Mouse (Mus musculus) lung, postnatal 10 days (tissue): ENCODE data around the gene B4galt3.
A peak's percentile ranks its signal among the peaks of the same experiment; 100 is the strongest.
"Not testable (repeated sequence)": the region's sequence is repeated elsewhere in the genome, so short reads cannot be mapped to it uniquely, and the experiment has no call there.

Experiments used
- DNase-seq: peaks from one replicate; pipeline ENCODE4 v3.0.0; 2021

Gene B4galt3

DNA sequence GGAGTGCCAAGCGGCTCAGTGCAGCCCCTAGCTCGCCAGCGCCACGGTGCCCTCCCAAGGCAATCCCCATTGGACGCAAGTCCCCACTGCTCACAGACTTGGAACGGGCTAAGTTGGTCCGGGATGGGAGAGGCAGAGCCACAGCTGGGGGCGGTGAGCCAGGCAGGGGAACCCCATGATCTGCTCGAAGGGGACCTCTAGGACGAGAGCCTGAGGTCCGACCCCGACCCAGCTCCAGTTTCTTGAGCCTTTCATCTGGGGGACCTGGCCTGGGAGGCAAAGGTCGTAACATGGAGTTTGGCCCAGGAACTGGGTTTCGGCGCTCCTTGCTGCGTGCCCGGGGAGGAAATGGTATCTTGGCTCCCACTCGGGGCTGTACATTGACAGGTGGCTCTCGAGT, 16.4 kb downstream of the B4galt3 start:
- no peak for DNase-seq

- peak; percentile 96 for DNase-seq
Measured at GRCm38 (mm10) chr1:171287136-171288081, 17.3 kb downstream of the B4galt3 start, which contains the start of gene Usp21. Usp21 (minus strand) TSS chr1:171287991.

GRCm38 (mm10) chr1:171288328-171288727, 18.2 kb downstream of the B4galt3 start:
- no peak for DNase-seq

GRCm38 (mm10) chr1:171293351-171293750, 23.2 kb downstream of the B4galt3 start:
- DNase-seq: no peak

- no peak for DNase-seq
Measured at GRCm38 (mm10) chr1:171293906-171294297, 23.8 kb downstream of the B4galt3 start.

- DNase-seq: peak; percentile 90
Measured at GRCm38 (mm10) chr1:171294298-171295062, 24.4 kb downstream of the B4galt3 start, which contains the start of gene Ufc1. Ufc1 (minus strand) TSS chr1:171295024.

DNA sequence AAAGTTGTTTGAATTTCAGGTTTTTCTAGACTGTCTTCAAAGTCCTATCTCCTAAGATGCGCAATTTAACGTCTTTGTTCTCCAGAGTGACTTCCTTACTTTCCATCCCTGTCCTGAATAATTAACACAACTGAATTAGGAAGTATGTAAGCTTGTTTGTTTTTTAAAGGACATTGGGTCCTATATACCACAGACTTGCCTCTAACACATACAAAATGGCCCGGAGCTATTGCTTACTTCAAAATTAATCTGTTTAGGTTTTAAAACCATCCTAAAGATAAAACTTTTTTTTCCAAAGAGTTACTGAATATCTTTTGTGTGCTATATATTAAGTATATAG, 24.9 kb downstream of the B4galt3 start:
- DNase-seq: no peak

DNA sequence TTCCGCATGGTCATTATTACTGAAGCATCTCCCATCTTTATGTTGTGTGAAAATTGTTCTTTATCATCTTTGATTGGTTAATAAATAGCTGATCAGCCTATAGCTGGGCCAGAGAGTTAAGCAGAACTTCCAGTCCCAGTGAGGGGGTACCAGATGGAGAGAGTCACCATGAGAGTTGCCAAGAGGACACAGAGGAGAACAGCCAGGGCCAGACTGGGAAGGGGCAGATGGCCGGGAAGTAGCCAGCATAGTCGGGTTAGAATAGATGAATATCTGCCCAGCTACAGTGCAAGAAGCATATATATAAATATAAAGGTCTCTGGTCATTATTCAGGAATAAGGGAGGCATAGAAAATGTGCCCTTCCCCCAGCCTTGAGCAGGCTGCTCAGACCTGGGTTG, 28.1 kb downstream of the B4galt3 start:
- no peak for DNase-seq

- not testable (repeated sequence) for DNase-seq
Measured at GRCm38 (mm10) chr1:171306157-171306556, 36.0 kb downstream of the B4galt3 start.

DNA sequence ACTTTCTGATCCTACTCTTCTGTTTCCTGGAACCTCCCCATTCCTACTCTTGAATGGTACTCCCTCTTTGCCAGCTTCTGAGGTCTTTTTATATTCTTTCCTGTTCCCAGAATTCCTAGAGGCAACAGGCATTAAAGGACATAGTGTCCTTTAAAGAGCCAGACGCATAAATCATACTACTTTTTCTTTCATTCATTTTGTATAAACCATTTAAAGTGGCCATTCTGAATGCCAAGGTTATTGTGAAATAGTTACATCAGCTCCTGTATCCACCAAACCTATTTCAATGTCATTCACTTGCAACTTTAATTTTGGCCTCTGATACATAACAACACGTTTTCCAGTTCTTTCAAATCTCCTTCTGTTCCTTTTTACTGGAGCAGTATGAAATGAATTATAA, 39.2 kb downstream of the B4galt3 start:
- DNase-seq: no peak

DNA sequence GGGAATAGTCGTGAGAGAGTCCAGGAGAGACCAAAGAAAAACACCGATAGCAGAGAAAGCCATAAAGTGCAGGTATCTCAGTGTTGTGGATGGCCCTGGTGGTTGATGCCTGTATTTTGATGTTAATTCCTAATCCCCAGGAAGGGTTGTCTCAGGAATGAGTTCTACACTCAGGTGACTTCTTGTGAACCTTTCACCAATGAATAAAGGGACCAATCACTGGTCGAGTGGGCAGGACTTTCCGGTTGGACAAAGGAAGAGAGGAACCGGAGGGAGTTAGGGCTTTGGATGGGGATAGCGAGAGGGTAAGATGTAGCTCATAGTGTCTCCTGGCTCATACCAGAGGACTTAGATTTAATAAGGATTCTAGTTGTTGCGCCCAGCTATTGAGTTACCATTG, 49.6 kb downstream of the B4galt3 start:
- no peak for DNase-seq

- no peak for DNase-seq
Measured at GRCm38 (mm10) chr1:171320151-171320550, 50.0 kb downstream of the B4galt3 start.

GRCm38 (mm10) chr1:171321415-171321814, 51.3 kb downstream of the B4galt3 start:
- peak; percentile 51 for DNase-seq

DNA sequence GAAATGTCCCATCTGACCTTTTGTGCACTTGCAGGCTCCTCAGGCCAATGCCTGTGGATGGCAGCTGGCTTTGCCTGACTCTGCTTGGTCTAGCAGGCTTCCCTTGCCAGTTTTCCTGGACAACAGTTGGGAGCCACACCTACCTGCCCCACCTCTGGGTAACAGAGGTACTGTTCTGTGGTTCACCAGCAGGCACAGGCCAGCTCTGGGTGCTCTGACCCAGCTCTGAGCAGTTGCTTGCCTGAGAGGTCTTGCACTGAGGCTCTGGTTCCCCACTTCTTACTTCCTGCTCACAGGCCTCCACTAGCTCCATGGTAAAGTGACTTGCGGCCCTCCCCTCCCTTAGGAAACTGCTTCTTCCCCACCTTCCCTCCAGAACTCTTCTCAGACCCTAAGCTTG, 51.9 kb downstream of the B4galt3 start:
- DNase-seq: no peak

DNA sequence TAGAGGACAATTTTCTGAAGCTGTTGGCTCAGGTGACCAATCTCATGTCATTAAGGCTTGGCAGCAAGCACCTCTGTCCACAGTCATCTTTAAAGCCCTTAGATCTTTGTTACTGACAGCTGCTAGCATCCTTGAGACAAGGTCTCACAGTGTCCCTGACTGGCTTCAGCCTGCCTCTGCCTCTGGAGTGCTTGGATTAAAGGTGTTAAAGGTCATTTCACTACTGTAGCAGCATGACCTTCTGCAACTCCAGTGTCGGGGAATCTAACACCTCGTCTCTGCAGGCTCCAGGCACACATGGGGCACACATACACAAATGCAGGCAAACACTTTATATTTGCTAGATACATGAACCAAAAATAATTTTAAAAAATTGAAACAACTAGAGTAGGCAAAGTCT, 55.4 kb downstream of the B4galt3 start:
- no peak for DNase-seq
